ENCODE assay signal across 33 mouse cellular contexts in genomic region chr7:106948212-106948611, GRCm38 (mm10). TPM values are rescaled to one million over a fixed set of nuclear protein-coding genes. Genes with fewer than 3 reads are reported as not detected.
"Had no signal": no experiment of that assay in that cellular context is flagged by ENCODE, and none has a peak within 500 bp of the region (broad histone marks: within the 10 kb centered on the region; RNA-seq: fewer than 3 reads in every experiment).

Gene Olfr710 (minus strand): TSS chr7:106948312.

- H3K9ac ChIP-seq: embryonic facial prominence, embryonic 12.5 days; embryonic facial prominence, embryonic 13.5 days; embryonic facial prominence, embryonic 15.5 days; forebrain, embryonic 12.5 days; forebrain, embryonic 13.5 days; forebrain, embryonic 15.5 days; forebrain, postnatal 0 days had no signal

- DNase-seq: cerebellum, adult 8-10 months; cerebellum, adult 9-10 months; cerebellum, adult 9-11 months; cerebellum, postnatal 10 days; cerebellum, postnatal 14 days; cerebellum, postnatal 25 days; cerebellum, postnatal 36 days; embryo, embryonic 11 days; forebrain, postnatal 0 days; gastrocnemius, adult 2 months; gastrocnemius, postnatal 10 days; gastrocnemius, postnatal 14 days; gastrocnemius, postnatal 25 days; gastrocnemius, postnatal 36 days; heart, adult 11 months; heart, adult 18-20 months; heart, adult 2 months had no signal

- H3K27me3 ChIP-seq: embryonic facial prominence, embryonic 12.5 days; embryonic facial prominence, embryonic 13.5 days; embryonic facial prominence, embryonic 15.5 days; forebrain, embryonic 12.5 days; forebrain, embryonic 13.5 days; forebrain, embryonic 15.5 days had no signal

- ATAC-seq: forebrain, embryonic 13.5 days; forebrain, embryonic 14.5 days; forebrain, embryonic 15.5 days; forebrain, embryonic 16.5 days; forebrain, postnatal 0 days had no signal

- H3K36me3 ChIP-seq: embryonic facial prominence, embryonic 12.5 days; embryonic facial prominence, embryonic 13.5 days; embryonic facial prominence, embryonic 15.5 days; forebrain, embryonic 10.5 days; forebrain, embryonic 12.5 days; forebrain, embryonic 15.5 days; heart, embryonic 10.5 days had no signal

- H3K9me3 ChIP-seq: embryonic facial prominence, embryonic 12.5 days; embryonic facial prominence, embryonic 13.5 days; embryonic facial prominence, embryonic 15.5 days; forebrain, embryonic 10.5 days; forebrain, embryonic 13.5 days; forebrain, embryonic 15.5 days; heart, embryonic 10.5 days had no signal

- H3K4me3 ChIP-seq: embryonic facial prominence, embryonic 12.5 days; embryonic facial prominence, embryonic 13.5 days; embryonic facial prominence, embryonic 15.5 days; erythroblast, embryonic 14.5 days; forebrain, embryonic 10.5 days; forebrain, embryonic 12.5 days; forebrain, embryonic 13.5 days; forebrain, embryonic 15.5 days; gastrocnemius, adult 2 months; heart, adult 2 months; heart, embryonic 10.5 days had no signal

- H3K4me1 ChIP-seq: embryonic facial prominence, embryonic 12.5 days; embryonic facial prominence, embryonic 13.5 days; embryonic facial prominence, embryonic 15.5 days; forebrain, embryonic 10.5 days; forebrain, embryonic 12.5 days; forebrain, embryonic 13.5 days; forebrain, embryonic 15.5 days; heart, embryonic 10.5 days had no signal

- H3K4me2 ChIP-seq: embryonic facial prominence, embryonic 12.5 days; embryonic facial prominence, embryonic 13.5 days; embryonic facial prominence, embryonic 15.5 days; forebrain, embryonic 12.5 days; forebrain, embryonic 13.5 days; forebrain, embryonic 15.5 days had no signal

- H3K27ac ChIP-seq: embryonic facial prominence, embryonic 12.5 days; embryonic facial prominence, embryonic 13.5 days; embryonic facial prominence, embryonic 15.5 days; forebrain, embryonic 10.5 days; forebrain, embryonic 12.5 days; forebrain, embryonic 13.5 days; forebrain, embryonic 15.5 days; gastrocnemius, adult 2 months; heart, adult 2 months; heart, embryonic 10.5 days had no signal

RNA-seq across cellular contexts. Expression of gene Olfr710, which starts in this region (rescaled TPM):
- polyA plus RNA-seq: cortical plate, adult 2 months; embryonic facial prominence, embryonic 11.5 days; embryonic facial prominence, embryonic 12.5 days; embryonic facial prominence, embryonic 13.5 days; embryonic facial prominence, embryonic 15.5 days; erythroblast, embryonic 14.5 days; forebrain, embryonic 10.5 days; forebrain, embryonic 11.5 days; forebrain, embryonic 12.5 days; forebrain, embryonic 13.5 days; forebrain, embryonic 14.5 days; forebrain, embryonic 15.5 days; forebrain, embryonic 16.5 days; forebrain, postnatal 0 days; frontal cortex, adult 2 months; gonadal fat pad, adult 2 months; heart, adult 2 months; heart, embryonic 10.5 days had no signal
